Mouse (Mus musculus) liver, embryonic 14.5 days (tissue): ENCODE data around the gene Plekhn1. TPM values are rescaled to one million over a fixed set of nuclear protein-coding genes. Genes with fewer than 3 reads are reported as not detected.
A peak's percentile ranks its signal among the peaks of the same experiment; 100 is the strongest.

Experiments used
- ATAC-seq: fragments of 200-750 bp; cut with Nextera tagmentation; 2 replicates; pipeline ENCODE4 v1.8.0; 2017; ENCODE audit warnings: moderate number of reproducible peaks, mild to moderate bottlenecking, moderate library complexity; ENCODE audit not compliant: insufficient read depth
- DNase-seq, 3 experiments: peaks; one replicate each; pipeline ENCODE4 v3.0.0-alpha.2; 2012 to 2013; ENCODE audit warnings: low read depth in 3 of 3, low spot score in 3 of 3
- H3K27ac ChIP-seq: fragments of 300-500 bp; sonication (generic); 2 replicates; pipeline ENCODE4 v1.5.1; 2014; ENCODE audit warnings: moderate library complexity, mild to moderate bottlenecking, control low read depth, inconsistent platforms
- H3K27me3 ChIP-seq: fragments of 300-500 bp; sonication (generic); 2 replicates; pipeline ENCODE4 v1.6.1; 2014; ENCODE audit warnings: mild to moderate bottlenecking, low read length, moderate library complexity; ENCODE audit not compliant: control insufficient read depth, insufficient read depth
- H3K36me3 ChIP-seq: fragments of 300-500 bp; sonication (generic); replicated peaks from 2 replicates; pipeline ENCODE4 v1.6.1; 2014; ENCODE audit warnings: low read depth; ENCODE audit not compliant: control insufficient read depth, insufficient read depth
- H3K4me1 ChIP-seq, 2 experiments: fragments of 200-500 bp in 1 of 2; fragments of 300-500 bp in 1 of 2; sonication (generic) in 1 of 2; replicated peaks; 2 replicates each; pipeline ENCODE4 v1.6.1; 2012 to 2014; ENCODE audit warnings: antibody characterized with exemption in 1 of 2, inconsistent platforms in 1 of 2, low read length in 1 of 2; ENCODE audit not compliant: control insufficient read depth in 2 of 2, insufficient read depth in 2 of 2
- H3K4me2 ChIP-seq: fragments of 300-500 bp; sonication (generic); 2 replicates; pipeline ENCODE4 v1.6.1; 2014; ENCODE audit warnings: low read depth, mild to moderate bottlenecking, control low read depth, moderate library complexity
- H3K4me3 ChIP-seq, 2 experiments: fragments of 200-500 bp in 1 of 2; fragments of 300-500 bp in 1 of 2; sonication (generic) in 1 of 2; 2 replicates each; pipeline ENCODE4 v1.5.1; 2012 to 2014; ENCODE audit warnings: low read depth in 2 of 2, low read length in 2 of 2, mild to moderate bottlenecking in 2 of 2, control low read depth in 1 of 2, inconsistent platforms in 1 of 2, moderate library complexity in 1 of 2; ENCODE audit not compliant: insufficient read depth in 1 of 2
- H3K9ac ChIP-seq: fragments of 300-500 bp; sonication (generic); replicated peaks from 2 replicates; pipeline ENCODE4 v1.6.1; 2014; ENCODE audit warnings: mild to moderate bottlenecking, control low read depth, moderate library complexity
- H3K9me3 ChIP-seq: fragments of 300-500 bp; sonication (generic); 2 replicates; pipeline ENCODE4 v1.6.1; 2016; ENCODE audit warnings: low read length, mixed read lengths; ENCODE audit not compliant: control insufficient read depth
- CTCF ChIP-seq: IDR thresholded peaks from 2 replicates; pipeline ENCODE4 v1.5.1; 2016; ENCODE audit warnings: antibody characterized with exemption, low read depth, control low read depth
- EP300 ChIP-seq: IDR thresholded peaks from 2 replicates; pipeline ENCODE4 v1.6.1; 2016; ENCODE audit warnings: antibody characterized with exemption, low read depth
- WGBS: fragments of 180-500 bp; shearing (Covaris S2); extraction: QIAGEN DNeasy Blood & Tissue Kit; methylation state at CpG from one replicate; pipeline ENCODE4 v1.1.7; 2014; ENCODE audit not compliant: insufficient replicate concordance; 5-methylcytosine and 5-hydroxymethylcytosine counted together
- polyA plus RNA-seq, 2 experiments: library from polyadenylated mRNA; depleted of rRNA in 1 of 2; stranded (reverse) in 1 of 2; unstranded in 1 of 2; fragments of >200 nt; fragmentation: Nextera tagmentation in 1 of 2; extraction: Ambion mirVana in 1 of 2; gene quantifications; 2 replicates each; pipeline versions ENCODE4 v1.2.1 to v1.2.3; 2012 to 2014

Plekhn1 gene
- polyA plus RNA-seq, 2 experiments, result 2.7 to 10.8 TPM

- H3K9ac ChIP-seq, result peak within 1 kb of the TSS; percentile 92
- DNase-seq (peak; percentile 82 to 85 (median 83)), ATAC-seq (peak; percentile 87)
- no peaks in the 10 kb centered on the region for H3K9me3 ChIP-seq
- WGBS, result under 1% methylated on average over 77 of the region's 90 CpGs
- H3K4me1 ChIP-seq, result peaks cover 4 to 7% of the 10 kb centered on the region in 2 experiments; a peak in 2 of 4 replicates
- H3K4me2 ChIP-seq, result peak within 1 kb of the TSS; percentile 95
- no peak for TF ChIP-seq CTCF
- no peak for TF ChIP-seq EP300
- no peaks in the 10 kb centered on the region for H3K27me3 ChIP-seq
- H3K36me3 ChIP-seq, result peaks cover 43% of the 10 kb centered on the region
- peak within 1 kb of the TSS; percentile 88 for H3K27ac ChIP-seq
- peak within 1 kb of the TSS; percentile 86 to 99 for H3K4me3 ChIP-seq
Observed at GRCm38 (mm10) chr4:156235808-156236533, 1.3 kb upstream of the Plekhn1 start, which contains the start of gene Noc2l. Noc2l (plus strand) TSS chr4:156236010.

- TF ChIP-seq EP300 (no peak), CTCF (peak; percentile 41; the same call in 1 of the 2 replicates)
- Histone ChIP-seq H3K27ac (peak overlapping the region; percentile 88), H3K36me3 (peaks cover 37% of the 10 kb centered on the region), H3K27me3 (no peaks in the 10 kb centered on the region), H3K4me2 (peak overlapping the region; percentile 95), H3K9me3 (no peaks in the 10 kb centered on the region), H3K4me1 (peaks cover 4 to 7% of the 10 kb centered on the region in 2 experiments; a peak in 2 of 4 replicates), H3K4me3 (peak overlapping the region; percentile 86 to 99), H3K9ac (peak overlapping the region; percentile 86)
- ATAC-seq, result peak; percentile 54
- DNase-seq, result peak in 2 of 3 experiments; percentile 45 to 63
- 1% methylated on average over 15 of the region's 15 CpGs for WGBS
Observed at GRCm38 (mm10) chr4:156235360-156235770, 708 bp upstream of the Plekhn1 start.

GRCm38 (mm10) chr4:156234021-156234501 lies 596 bp downstream of the Plekhn1 start:
- Histone ChIP-seq H3K9me3 (no peaks in the 10 kb centered on the region), H3K27me3 (no peaks in the 10 kb centered on the region), H3K36me3 (peaks cover 24% of the 10 kb centered on the region), H3K4me1 (peaks cover 4 to 7% of the 10 kb centered on the region in 2 experiments; a peak in 2 of 4 replicates), H3K4me2 (peak overlapping the region; percentile 95), H3K4me3 (peak overlapping the region; percentile 59 to 99), H3K9ac (peak overlapping the region; percentile 92), H3K27ac (peak overlapping the region; percentile 37; the same call in 1 of the 2 replicates)
- ATAC-seq, result no peak
- WGBS, result 19% methylated on average over 17 of the region's 17 CpGs
- no peak for DNase-seq
- no peak for TF ChIP-seq CTCF
- TF ChIP-seq EP300, result no peak

- 45% methylated on average over 12 of the region's 12 CpGs for WGBS
- Histone ChIP-seq H3K27me3 (no peaks in the 10 kb centered on the region), H3K4me2 (no peak overlapping the region; the same call in 1 of the 2 replicates), H3K27ac (no peak overlapping the region), H3K4me1 (peaks cover 0 to under 1% of the 10 kb centered on the region in 2 experiments; a peak in 1 of 4 replicates), H3K9me3 (no peaks in the 10 kb centered on the region), H3K4me3 (no peak overlapping the region), H3K36me3 (peaks cover 6% of the 10 kb centered on the region), H3K9ac (no peak overlapping the region)
- DNase-seq (no peak), ATAC-seq (peak; percentile 53)
- TF ChIP-seq CTCF, result no peak
- no peak for TF ChIP-seq EP300
Observed at GRCm38 (mm10) chr4:156228393-156229024, 6.1 kb downstream of the Plekhn1 start.
